Mouse (Mus musculus): Measurements from ENCODE around the gene Abca13. TPM values are rescaled to one million over a fixed set of nuclear protein-coding genes. Genes with fewer than 3 reads are reported as not detected.

Abca13 gene
- polyA plus RNA-seq, 1 experiment: not detected

DNA sequence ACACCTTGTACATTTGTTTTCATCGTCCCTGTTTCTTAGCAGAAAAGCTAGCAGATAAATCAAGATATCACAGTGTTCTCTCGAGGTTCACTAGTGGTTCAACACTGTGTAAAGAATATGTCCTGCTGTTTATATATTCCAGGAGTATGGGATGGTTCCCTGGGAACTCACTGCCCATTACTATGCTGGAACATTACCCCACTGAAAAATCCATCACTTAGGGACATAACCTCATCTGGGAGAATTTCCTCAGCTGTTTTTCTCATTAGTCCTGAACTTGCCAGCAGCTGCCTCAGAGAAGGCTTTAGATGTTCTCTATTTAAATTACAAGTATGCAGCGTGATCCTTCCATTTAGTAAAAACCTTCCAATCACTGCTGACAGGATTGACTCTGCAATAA lies 513.4 kb downstream of the Abca13 start:
- no peak overlapping the region for H3K4me3 ChIP-seq (ENCODE audit: low read depth, low read length)
- no peaks in the 10 kb centered on the region; the same call in 1 of the 2 replicates for H3K9me3 ChIP-seq (replicated peaks; ENCODE audit: control insufficient read depth, insufficient read depth, low read length, poor library complexity, severe bottlenecking)
- H3K27me3 ChIP-seq (ENCODE audit: control insufficient read depth, insufficient read depth, low read length, poor library complexity, severe bottlenecking): no peaks in the 10 kb centered on the region
- no peaks in the 10 kb centered on the region for H3K36me3 ChIP-seq (ENCODE audit: control insufficient read depth, insufficient read depth, low read length, poor library complexity, severe bottlenecking)
- TF ChIP-seq CTCF (IDR thresholded peaks at IDR 0.05; ENCODE audit: low read depth, low read length) (no peak), POLR2A (IDR thresholded peaks at IDR 0.05; ENCODE audit: insufficient read depth, low read length) (no peak), EP300 (IDR thresholded peaks at IDR 0.05; ENCODE audit: insufficient read depth, low read depth, low read length) (no peak)
- H3K4me1 ChIP-seq (ENCODE audit: control insufficient read depth, insufficient read depth, low read length): no peaks in the 10 kb centered on the region
- no peak overlapping the region for H3K9ac ChIP-seq (ENCODE audit: low read depth, poor library complexity, severe bottlenecking)
- H3K27ac ChIP-seq (ENCODE audit: insufficient read depth, low read length): no peak overlapping the region

GRCm38 (mm10) chr11:9727810-9728490 lies 536.2 kb downstream of the Abca13 start:
- no peaks in the 10 kb centered on the region for H3K4me1 ChIP-seq (ENCODE audit: control insufficient read depth, insufficient read depth, low read length)
- TF ChIP-seq POLR2A (IDR thresholded peaks at IDR 0.05; ENCODE audit: insufficient read depth, low read length): no peak
- TF ChIP-seq CTCF (IDR thresholded peaks at IDR 0.05; ENCODE audit: low read depth, low read length): no peak
- no peak for TF ChIP-seq EP300 (IDR thresholded peaks at IDR 0.05; ENCODE audit: insufficient read depth, low read depth, low read length)
- H3K27ac ChIP-seq (ENCODE audit: insufficient read depth, low read length): no peak overlapping the region
- no peaks in the 10 kb centered on the region for H3K36me3 ChIP-seq (ENCODE audit: control insufficient read depth, insufficient read depth, low read length, poor library complexity, severe bottlenecking)
- H3K9me3 ChIP-seq (replicated peaks; ENCODE audit: control insufficient read depth, insufficient read depth, low read length, poor library complexity, severe bottlenecking): no peaks in the 10 kb centered on the region
- no peak overlapping the region for H3K4me3 ChIP-seq (ENCODE audit: low read depth, low read length)
- H3K9ac ChIP-seq (ENCODE audit: low read depth, poor library complexity, severe bottlenecking): no peak overlapping the region
- H3K27me3 ChIP-seq (ENCODE audit: control insufficient read depth, insufficient read depth, low read length, poor library complexity, severe bottlenecking): no peaks in the 10 kb centered on the region

GRCm38 (mm10) chr11:9731300-9731699 lies 539.6 kb downstream of the Abca13 start:
- H3K27me3 ChIP-seq (ENCODE audit: control insufficient read depth, insufficient read depth, low read length, poor library complexity, severe bottlenecking): no peaks in the 10 kb centered on the region
- no peak overlapping the region for H3K27ac ChIP-seq (ENCODE audit: insufficient read depth, low read length)
- TF ChIP-seq POLR2A (IDR thresholded peaks at IDR 0.05; ENCODE audit: insufficient read depth, low read length) (no peak), CTCF (IDR thresholded peaks at IDR 0.05; ENCODE audit: low read depth, low read length) (no peak), EP300 (IDR thresholded peaks at IDR 0.05; ENCODE audit: insufficient read depth, low read depth, low read length) (no peak)
- no peaks in the 10 kb centered on the region; the same call in 1 of the 2 replicates for H3K9me3 ChIP-seq (replicated peaks; ENCODE audit: control insufficient read depth, insufficient read depth, low read length, poor library complexity, severe bottlenecking)
- no peaks in the 10 kb centered on the region for H3K4me1 ChIP-seq (ENCODE audit: control insufficient read depth, insufficient read depth, low read length)
- H3K4me3 ChIP-seq (ENCODE audit: low read depth, low read length): no peak overlapping the region
- H3K9ac ChIP-seq (ENCODE audit: low read depth, poor library complexity, severe bottlenecking): no peak overlapping the region
- H3K36me3 ChIP-seq (ENCODE audit: control insufficient read depth, insufficient read depth, low read length, poor library complexity, severe bottlenecking): no peaks in the 10 kb centered on the region

Other genes with a start within 250 kb of the Abca13 start
- 0.64 and 0.82 TPM in 2 replicates for gene Pkd1l1, start 218.7 kb upstream of the Abca13 start, polyA plus RNA-seq (2011; ENCODE audit: insufficient read depth, insufficient read length, low read depth, missing spikeins)
- 30.6 and 33.7 TPM in 2 replicates for gene Hus1, start 180.8 kb upstream of the Abca13 start, polyA plus RNA-seq (2011; ENCODE audit: insufficient read depth, insufficient read length, low read depth, missing spikeins)
- gene Gm11992, start 143.3 kb upstream of the Abca13 start, polyA plus RNA-seq (2011; ENCODE audit: insufficient read depth, insufficient read length, low read depth, missing spikeins): 0.33 and 0.55 TPM in 2 replicates
- gene Sun3, start 143.0 kb upstream of the Abca13 start, polyA plus RNA-seq (2011; ENCODE audit: insufficient read depth, insufficient read length, low read depth, missing spikeins): not detected in 2 replicates
- gene Upp1, start 73.8 kb upstream of the Abca13 start, polyA plus RNA-seq (2011; ENCODE audit: insufficient read depth, insufficient read length, low read depth, missing spikeins): 166 and 190 TPM in 2 replicates